Mouse (Mus musculus) monocyte, adult 2 months (primary cell): ENCODE measurements at regions not wholly inside any gene's neighbourhood (a gene's known extent, or its start where the extent isn't known, plus 50 kb on each side); places are given as distances from the start of the nearest gene placed in this dataset.

Experiments used
- DNase-seq, 2 experiments: peaks; one replicate each; pipeline ENCODE4 v3.0.0; 2022; ENCODE audit warnings: low spot score in 2 of 2, low read depth in 1 of 2

GRCm38 (mm10) chr3:149626186-149626585 lies 635.8 kb upstream of the Adgrl2 start:
- no peak for DNase-seq

DNA sequence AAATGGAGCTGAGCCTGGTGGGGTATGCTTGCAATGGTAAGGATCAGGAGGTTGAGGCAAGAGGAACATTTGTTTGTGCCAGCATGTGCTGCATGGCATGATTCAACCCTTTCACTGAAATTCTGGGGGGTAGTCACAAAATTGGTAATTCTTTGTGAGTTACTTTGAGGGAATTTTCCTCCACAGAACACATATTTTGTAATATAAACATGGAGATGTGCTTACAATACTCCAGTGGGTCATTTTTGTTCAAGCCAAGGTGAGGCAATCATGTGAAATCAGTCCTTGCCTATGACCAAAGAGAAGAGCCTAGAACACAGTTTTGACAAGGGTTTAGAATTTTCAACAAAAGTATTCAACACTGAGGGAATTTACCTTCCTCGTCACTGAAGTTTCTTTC lies 635.1 kb upstream of the Adgrl2 start:
- DNase-seq: no peak

DNA sequence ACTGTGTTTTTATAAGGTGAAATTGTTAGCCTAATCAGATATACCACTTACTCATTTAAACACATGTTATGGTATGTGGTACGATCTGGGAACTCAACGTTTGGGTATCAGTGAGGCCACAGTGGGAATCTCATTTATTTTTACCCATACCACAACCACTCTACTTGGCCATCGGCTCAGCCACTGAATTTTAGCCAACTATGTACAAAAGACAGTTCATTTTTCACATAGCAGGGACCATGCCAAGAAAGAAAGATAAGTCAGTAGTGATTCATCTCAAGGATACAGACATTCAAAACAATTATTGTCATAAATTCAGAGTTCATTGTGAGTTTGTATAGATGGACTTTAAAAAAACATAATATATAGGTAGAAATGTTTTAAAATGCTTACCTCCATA lies 634.7 kb upstream of the Adgrl2 start:
- DNase-seq: no peak

GRCm38 (mm10) chr3:149623851-149624532 lies 633.6 kb upstream of the Adgrl2 start:
- DNase-seq: no peak

DNA sequence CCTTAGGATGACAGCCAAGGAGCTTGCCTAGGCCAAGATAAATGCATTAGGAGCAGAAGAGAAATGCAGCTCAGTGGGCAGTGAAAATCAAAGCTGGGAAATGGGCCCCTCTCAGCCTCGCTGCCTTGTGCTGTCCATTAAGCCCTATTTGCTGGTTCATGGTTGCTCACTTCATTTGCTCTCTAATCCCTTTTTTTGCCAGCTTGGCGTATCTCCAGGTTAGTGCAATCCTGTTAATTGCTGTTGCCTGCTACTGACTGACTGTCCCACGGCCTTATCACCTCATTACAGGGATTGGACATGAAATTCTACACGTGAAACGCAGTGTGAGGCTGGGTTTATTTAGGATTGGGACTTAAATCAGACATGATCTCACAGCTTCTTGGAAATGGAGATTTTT lies 613.5 kb upstream of the Adgrl2 start:
- no peak for DNase-seq

DNA sequence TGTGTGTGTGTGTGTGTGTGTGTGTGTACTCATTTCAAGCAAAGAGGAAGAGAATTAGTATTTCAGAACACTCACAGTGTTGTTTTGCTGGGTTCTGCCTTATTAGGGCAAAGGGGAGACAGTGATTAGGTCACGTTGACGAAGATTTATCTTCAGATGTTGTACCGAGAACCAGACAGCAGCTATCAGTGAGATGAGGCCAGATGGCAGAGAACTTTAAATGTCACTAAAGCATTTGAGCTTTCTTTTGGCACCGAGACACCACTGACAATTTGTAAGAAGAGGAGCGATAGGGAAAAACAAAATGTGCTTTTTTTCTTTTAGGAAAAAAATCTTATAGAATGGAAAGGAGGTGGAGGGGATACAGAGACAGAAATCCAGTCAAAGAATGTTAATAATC lies 610.9 kb upstream of the Adgrl2 start:
- DNase-seq: no peak

DNA sequence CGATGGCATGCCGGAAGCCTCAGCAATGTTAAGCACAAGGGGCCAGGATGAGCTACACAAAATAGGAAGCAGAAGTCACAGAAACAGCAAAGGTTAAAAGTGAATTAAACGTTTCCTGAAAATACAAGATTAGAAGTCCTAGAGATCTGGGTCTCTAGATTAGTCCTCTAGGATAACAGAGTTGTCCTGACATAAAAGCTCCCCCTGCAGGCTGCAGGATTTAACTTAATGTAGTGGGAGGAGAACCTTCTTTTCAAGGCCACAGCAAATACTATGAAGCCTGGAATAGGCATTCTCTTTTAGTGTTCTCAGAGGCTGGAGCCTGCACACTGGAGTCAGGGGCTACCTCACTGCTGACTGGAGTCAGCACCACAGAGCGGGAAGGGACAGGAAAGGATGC lies 604.1 kb upstream of the Adgrl2 start:
- no peak for DNase-seq

DNA sequence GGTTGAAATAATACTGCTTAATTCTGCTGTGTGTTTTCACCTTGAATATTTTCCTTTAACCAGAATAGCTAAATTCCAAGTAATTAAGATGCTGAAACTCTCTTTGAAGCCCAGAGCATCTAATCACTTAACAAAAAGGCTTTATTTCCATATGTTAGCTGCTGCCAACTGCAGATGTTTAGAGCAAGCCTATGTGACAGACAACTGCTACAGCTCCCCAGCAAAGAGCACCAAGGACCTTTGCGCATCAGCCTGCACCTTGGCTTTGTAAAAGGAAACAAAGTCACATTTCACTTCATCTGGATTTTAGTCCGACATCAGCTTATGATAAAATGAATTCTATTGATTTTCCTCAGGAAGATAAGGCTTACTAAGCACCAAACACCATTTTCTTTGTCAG lies 595.4 kb upstream of the Adgrl2 start:
- DNase-seq: no peak

GRCm38 (mm10) chr3:149581141-149581540 lies 590.8 kb upstream of the Adgrl2 start:
- no peak for DNase-seq

DNA sequence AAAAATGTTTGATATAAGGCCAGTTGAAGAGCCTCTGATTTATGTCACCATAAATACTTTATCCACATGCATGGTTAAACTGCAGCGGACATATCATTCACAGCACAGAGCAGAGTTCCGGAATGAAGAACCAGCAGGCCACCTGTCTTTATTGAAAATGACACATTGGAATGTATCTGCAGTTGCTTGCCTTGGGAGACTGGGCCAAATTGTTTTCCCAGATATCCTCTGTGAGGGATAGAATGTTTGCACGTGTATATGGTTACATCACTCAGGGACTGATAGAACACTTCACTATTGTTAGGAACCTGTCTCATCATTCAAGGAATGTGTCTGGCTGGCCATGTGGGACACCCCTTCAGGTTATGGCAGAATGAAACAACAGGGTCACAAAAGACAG lies 585.3 kb upstream of the Adgrl2 start:
- no peak for DNase-seq

DNA sequence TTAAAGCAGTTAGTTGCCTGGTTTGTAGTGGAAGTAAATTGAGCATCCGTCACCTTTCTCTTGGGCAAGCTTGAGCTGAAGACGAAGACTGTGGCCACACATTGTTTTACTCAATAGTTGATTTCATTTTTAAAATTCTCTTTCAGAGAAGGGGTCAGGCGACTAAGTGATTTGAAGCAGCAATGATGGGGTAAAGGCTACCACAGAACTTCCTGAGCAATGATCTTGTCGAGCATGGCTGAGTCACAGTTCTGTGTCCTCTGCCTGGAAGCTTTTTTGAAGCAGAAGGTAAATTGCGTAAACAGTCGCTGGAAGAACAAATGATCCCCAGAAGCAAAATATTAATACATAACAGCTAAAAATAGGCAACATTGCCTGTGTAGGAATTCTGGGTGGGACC lies 576.5 kb upstream of the Adgrl2 start:
- DNase-seq: no peak

DNA sequence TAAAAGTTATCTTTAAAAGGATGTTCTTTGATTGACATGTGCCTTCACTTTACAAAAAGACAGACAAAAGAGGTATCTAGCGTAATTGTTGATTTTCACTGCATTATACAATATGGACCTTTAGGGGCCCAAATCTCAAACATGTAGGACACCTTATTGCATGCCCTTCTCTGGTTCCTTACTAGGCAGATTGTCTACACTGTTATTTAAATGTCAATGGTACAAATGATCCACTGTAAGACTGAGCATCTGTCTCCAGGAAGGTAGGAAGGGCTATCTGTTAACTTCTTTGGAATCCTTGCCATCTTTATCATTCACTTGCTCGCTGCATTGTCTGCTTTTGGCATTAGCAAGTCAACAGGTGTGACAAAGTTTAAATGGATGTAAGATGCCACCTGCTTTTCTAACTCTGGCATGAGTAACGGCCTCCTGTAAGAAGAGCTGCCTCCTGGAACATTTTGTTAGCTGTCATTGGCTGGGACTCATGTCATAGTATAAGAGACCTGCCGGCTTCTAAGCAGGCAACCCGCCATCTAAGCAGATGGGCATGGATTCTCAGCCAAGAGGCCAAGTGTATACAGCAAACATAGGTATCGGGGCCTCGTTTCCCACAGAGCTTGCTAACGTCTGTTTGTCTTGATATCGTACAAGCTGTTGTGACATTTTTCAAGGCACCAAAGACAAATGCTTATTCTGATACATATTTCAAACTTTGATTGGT lies 560.0 kb upstream of the Adgrl2 start:
- no peak for DNase-seq

- DNase-seq: no peak
Observed at GRCm38 (mm10) chr3:149547045-149547444, 556.7 kb upstream of the Adgrl2 start.

- no peak for DNase-seq
Observed at GRCm38 (mm10) chr3:149546256-149546655, 555.9 kb upstream of the Adgrl2 start.

- DNase-seq: no peak
Observed at GRCm38 (mm10) chr3:149534183-149534582, 543.8 kb upstream of the Adgrl2 start.

DNA sequence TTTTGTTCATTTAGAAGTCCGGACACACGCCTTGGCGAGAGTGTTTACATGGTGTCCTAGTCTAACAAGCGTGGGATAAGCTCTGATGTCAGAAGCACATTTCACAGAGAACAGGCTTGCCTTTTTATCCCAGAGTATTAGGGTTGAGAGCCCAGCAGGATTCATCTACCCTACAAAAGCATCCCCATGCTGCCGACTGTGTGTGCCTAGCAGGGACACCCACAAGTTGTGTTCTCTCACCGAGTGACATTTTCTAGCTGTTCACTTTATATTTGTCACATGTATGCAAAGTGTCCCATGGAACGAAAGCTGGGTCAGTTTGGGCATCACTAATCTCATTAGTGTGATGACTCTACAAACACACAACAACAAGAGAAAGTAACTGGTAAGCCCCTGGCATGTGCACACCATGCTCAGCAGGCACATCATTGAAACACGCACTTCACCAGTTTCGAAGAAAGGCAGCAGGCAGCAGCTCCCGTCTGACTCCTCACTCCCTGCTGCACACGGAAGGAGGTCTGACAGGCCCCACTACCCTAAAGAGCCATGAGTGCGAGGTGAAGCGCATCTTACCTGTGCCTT lies 539.8 kb upstream of the Adgrl2 start:
- no peak for DNase-seq

GRCm38 (mm10) chr3:149526509-149526908 lies 536.2 kb upstream of the Adgrl2 start:
- no peak for DNase-seq

DNA sequence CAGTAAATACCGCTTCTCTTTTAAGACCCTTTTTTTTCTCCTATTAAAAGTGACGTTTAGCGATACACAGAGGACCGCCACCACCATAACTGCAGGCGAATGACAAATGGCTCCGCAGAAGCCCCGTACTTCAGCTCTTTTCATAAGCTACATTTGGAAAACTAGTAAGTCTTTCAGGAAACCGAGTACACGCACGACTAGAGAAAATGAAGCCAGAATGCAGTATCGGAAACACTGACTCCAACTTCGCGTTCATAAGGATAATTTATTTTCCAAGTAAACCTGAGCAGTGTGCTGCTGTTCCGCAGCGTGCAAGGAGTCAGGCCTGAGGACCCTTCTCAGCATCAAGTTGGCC lies 529.2 kb upstream of the Adgrl2 start:
- no peak for DNase-seq

GRCm38 (mm10) chr3:149518928-149519574 lies 528.7 kb upstream of the Adgrl2 start:
- no peak for DNase-seq

GRCm38 (mm10) chr3:149517537-149517936 lies 527.2 kb upstream of the Adgrl2 start:
- DNase-seq: no peak

DNA sequence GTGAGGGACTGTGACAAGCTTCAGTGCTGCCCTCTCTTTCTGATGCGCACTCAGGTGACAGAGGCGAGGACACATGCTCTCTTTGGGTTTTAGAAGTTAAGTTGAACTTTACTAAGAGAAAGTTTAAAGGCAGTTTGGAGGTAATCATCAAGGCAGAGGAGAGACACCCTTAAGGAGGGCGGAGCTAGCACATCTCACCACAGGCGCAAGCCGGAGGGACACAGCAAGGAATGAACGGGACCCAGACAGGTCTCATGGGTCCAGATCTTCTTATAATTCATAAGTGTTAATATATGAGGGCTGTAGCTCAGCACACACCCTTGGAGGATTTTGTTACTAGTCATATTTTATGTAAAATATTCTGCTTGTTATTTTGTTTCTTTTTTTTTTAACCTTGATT lies 518.8 kb upstream of the Adgrl2 start:
- DNase-seq: no peak

DNA sequence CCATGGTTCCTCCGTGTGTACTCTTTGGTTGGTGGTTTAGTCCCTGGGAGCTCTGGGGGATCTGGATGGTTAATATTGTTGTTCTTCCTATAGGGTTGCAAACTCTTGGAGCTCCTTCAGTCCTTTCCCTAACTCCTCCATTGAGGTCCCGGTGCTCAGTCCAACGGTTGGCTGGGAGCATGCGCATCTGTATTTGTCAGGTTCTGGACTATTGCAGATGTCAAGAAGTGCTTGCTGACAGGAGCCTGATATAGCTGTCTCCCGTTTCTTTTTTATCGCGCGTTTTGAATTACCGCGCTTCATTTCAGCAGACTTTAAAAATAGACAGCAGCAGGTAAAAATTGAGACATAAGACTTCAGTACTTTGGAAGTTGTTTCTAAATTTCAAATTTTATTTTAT lies 518.3 kb upstream of the Adgrl2 start:
- DNase-seq: no peak
